8 mouse cellular contexts compared by ENCODE assay signal in the genomic region with DNA sequence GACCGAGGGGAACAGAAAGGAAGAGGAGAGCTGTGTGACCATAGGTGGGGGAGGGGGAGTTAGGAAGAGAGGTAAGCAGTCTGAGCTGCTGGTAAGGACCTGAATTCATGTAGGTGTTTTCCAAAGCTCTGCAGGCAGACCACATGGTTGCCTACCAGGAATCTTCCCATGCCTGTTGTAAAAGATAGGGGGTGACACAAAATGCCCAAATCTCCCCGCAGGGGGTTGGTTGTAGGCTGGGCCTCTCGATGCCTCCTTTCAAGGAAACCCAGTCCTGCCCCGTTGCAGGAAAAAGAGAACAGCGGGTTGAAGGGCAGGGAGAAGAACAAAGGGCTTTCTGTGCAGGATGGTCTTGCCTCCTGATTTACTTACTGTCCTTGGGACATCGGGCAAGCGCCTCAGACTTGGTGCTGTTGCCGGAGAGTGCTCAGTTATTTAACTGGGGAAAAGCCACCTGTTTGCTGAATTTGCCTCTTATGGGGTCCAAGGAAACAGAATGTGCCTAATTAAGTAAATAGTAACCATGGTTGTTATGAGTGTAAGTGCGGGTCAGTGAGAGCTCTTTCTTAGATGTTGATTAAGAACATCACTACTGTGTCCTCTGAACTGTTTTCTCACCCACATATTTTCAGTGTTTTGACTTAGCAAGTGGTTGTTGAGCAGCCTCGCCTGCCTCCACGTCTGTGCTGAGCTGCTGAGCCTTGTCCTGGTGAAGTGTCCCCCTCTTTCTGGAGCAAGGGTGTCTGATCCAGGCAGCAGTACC.
DNase-seq lines count a peak whose midpoint lies in the region; ATAC-seq and TF ChIP-seq lines count a peak whose summit lies in the region.

No protein-coding gene starts in this region.

- peak overlapping the region; percentile 57 for H3K4me2 ChIP-seq in liver, embryonic 14.5 days (ENCODE audit: low read depth)
- peak overlapping the region; percentile 73 for H3K4me2 ChIP-seq in neural tube, embryonic 12.5 days (replicated peaks)

- no peak for TF ChIP-seq EP300 in liver, embryonic 14.5 days (IDR thresholded peaks at IDR 0.05; ENCODE audit: low read depth)

- peak; percentile 51 for DNase-seq in kidney, adult 11 months
- no peak for DNase-seq in liver, embryonic 14.5 days (ENCODE audit: low read depth in 3 of 3, low spot score in 3 of 3)
- DNase-seq in Muller cell, postnatal 12 days (ENCODE audit: inconsistent ontology term): no peak

- peak overlapping the region; percentile 88 for H3K4me3 ChIP-seq in megakaryocyte, embryonic 14.5 days (replicated peaks)
- H3K4me3 ChIP-seq in liver, embryonic 14.5 days (ENCODE audit: insufficient read depth in 1 of 2, low read depth in 2 of 2, low read length in 2 of 2): peak overlapping the region in 1 of 2 experiments; percentile 12; a peak in 1 of 4 replicates
- H3K4me3 ChIP-seq in neural tube, embryonic 12.5 days: no peak overlapping the region

- H3K9me3 ChIP-seq in megakaryocyte, embryonic 14.5 days: no peaks in the 10 kb centered on the region
- no peaks in the 10 kb centered on the region for H3K9me3 ChIP-seq in liver, embryonic 14.5 days (ENCODE audit: control insufficient read depth, low read length)
- H3K9me3 ChIP-seq in neural tube, embryonic 12.5 days: no peaks in the 10 kb centered on the region

- H3K4me1 ChIP-seq in megakaryocyte, embryonic 14.5 days: peaks cover 26% of the 10 kb centered on the region
- H3K4me1 ChIP-seq in liver, embryonic 14.5 days (replicated peaks; ENCODE audit: control insufficient read depth in 2 of 2, insufficient read depth in 2 of 2, low read length in 1 of 2): peaks cover 0 to 3% of the 10 kb centered on the region in 2 experiments; a peak in 1 of 4 replicates
- H3K4me1 ChIP-seq in neural tube, embryonic 12.5 days: peaks cover 13% of the 10 kb centered on the region; the same call in 1 of the 2 replicates

- no peak for ATAC-seq in megakaryocyte, adult 5-6 weeks (ENCODE audit: poor library complexity, severe bottlenecking)
- ATAC-seq in common myeloid progenitor, adult 5-6 weeks (replicated peaks; ENCODE audit: low read depth, poor library complexity, severe bottlenecking): 0 out of 2 replicates have a peak, but pooled peaks have one; percentile 24
- ATAC-seq in granulocyte monocyte progenitor cell, adult 5-6 weeks (replicated peaks; ENCODE audit: poor library complexity, severe bottlenecking): peak; percentile 43; the same call in 1 of the 2 replicates
- ATAC-seq in liver, embryonic 14.5 days (ENCODE audit: insufficient read depth): no peak
- ATAC-seq in neural tube, embryonic 12.5 days (ENCODE audit: low FRiP score, low read depth): peak; percentile 77

- no peak for TF ChIP-seq CTCF in liver, embryonic 14.5 days (IDR thresholded peaks at IDR 0.05; ENCODE audit: low read depth)

- 29% methylated on average over 11 of the region's 11 CpGs for WGBS in liver, embryonic 14.5 days (ENCODE audit: insufficient replicate concordance)
- 12% methylated on average over 11 of the region's 11 CpGs for WGBS in neural tube, embryonic 12.5 days

- H3K9ac ChIP-seq in liver, embryonic 14.5 days (replicated peaks): no peak overlapping the region; the same call in 1 of the 2 replicates
- 0 out of 2 replicates have a peak overlapping the region, but pooled peaks have one; percentile 13 for H3K9ac ChIP-seq in neural tube, embryonic 12.5 days

- no peaks in the 10 kb centered on the region for H3K36me3 ChIP-seq in megakaryocyte, embryonic 14.5 days (replicated peaks; ENCODE audit: low read length)
- no peaks in the 10 kb centered on the region for H3K36me3 ChIP-seq in liver, embryonic 14.5 days (replicated peaks; ENCODE audit: control insufficient read depth, insufficient read depth, low read depth)
- H3K36me3 ChIP-seq in neural tube, embryonic 12.5 days: no peaks in the 10 kb centered on the region

- H3K27ac ChIP-seq in liver, embryonic 14.5 days: no peak overlapping the region
- no peak overlapping the region for H3K27ac ChIP-seq in neural tube, embryonic 12.5 days

- H3K27me3 ChIP-seq in megakaryocyte, embryonic 14.5 days (replicated peaks): peaks cover 24% of the 10 kb centered on the region
- no peaks in the 10 kb centered on the region for H3K27me3 ChIP-seq in liver, embryonic 14.5 days (ENCODE audit: control insufficient read depth, insufficient read depth, low read length)
- no peaks in the 10 kb centered on the region for H3K27me3 ChIP-seq in neural tube, embryonic 12.5 days (replicated peaks)

Comparison
In these comparisons a context has a peak if more than half of its experiments do, and no peak if none do; other contexts are left out.
1. ATAC-seq: peak in common myeloid progenitor, adult 5-6 weeks (single experiment), granulocyte monocyte progenitor cell, adult 5-6 weeks (single experiment) and neural tube, embryonic 12.5 days (single experiment); none in megakaryocyte, adult 5-6 weeks (single experiment) and liver, embryonic 14.5 days (single experiment).